Mouse (Mus musculus): ENCODE results near the gene Slmap. TPM values are rescaled to one million over a fixed set of nuclear protein-coding genes. Genes with fewer than 3 reads are reported as not detected.
"Not testable (repeated sequence)": the region's sequence is repeated elsewhere in the genome, so short reads cannot be mapped to it uniquely, and the experiment has no call there.

The Slmap gene
- total RNA-seq (2021), result 100 to 1,000 TPM; 249 to 283 TPM
- 32.7 and 59.1 TPM in 2 replicates for polyA plus RNA-seq (2012; rRNA removed)
- long read RNA-seq, full-length matches to known transcripts, result 3 of 220 reads
- long read RNA-seq, partial matches to known transcripts, result 87 of 220 reads
- long read RNA-seq, other reads (novel, unspliced or antisense), result 130 of 220 reads

- H3K36me3 ChIP-seq (ENCODE audit: control insufficient read depth, insufficient read depth, low read length), result peaks cover 13% of the 10 kb centered on the region
- 13% methylated on average over 30 of the region's 33 CpGs for WGBS
- peak; percentile 88 for TF ChIP-seq EP300 (IDR thresholded peaks at IDR 0.05; ENCODE audit: insufficient read depth, low read depth, low read length)
- peak; percentile 80 for TF ChIP-seq POLR2A (IDR thresholded peaks at IDR 0.05; ENCODE audit: insufficient read depth, low read depth, low read length)
- TF ChIP-seq CTCF (IDR thresholded peaks at IDR 0.05), result 0 out of 2 replicates have a peak, but pooled peaks have one; percentile 6
- H3K4me3 ChIP-seq, result peak within 1 kb of the TSS; percentile 88
- peak within 1 kb of the TSS; percentile 93 for H3K27ac ChIP-seq
- peak within 1 kb of the TSS; percentile 99 for H3K9ac ChIP-seq (ENCODE audit: low read depth, low read length)
- H3K79me2 ChIP-seq (replicated peaks; ENCODE audit: control insufficient read depth, insufficient read depth, low read length), result peaks cover 7% of the 10 kb centered on the region
- intact Hi-C loops (cut with DNase I), result loop anchor here (1.0 to 5.0 kb wide), 3 partner anchors 44 to 132 kb away; partner anchors contain the start of genes Arf4 and Pde12
- H3K4me1 ChIP-seq (ENCODE audit: control insufficient read depth, insufficient read depth, low read length), result peaks cover 5% of the 10 kb centered on the region
- H3K27me3 ChIP-seq (ENCODE audit: control insufficient read depth, insufficient read depth, low read length), result no peaks in the 10 kb centered on the region
- peak; percentile 99 for DNase-seq
These were observed at the start of gene Slmap for GRCm38 (mm10) chr14:26534757-26535479. TSS of gene Slmap (minus strand) at chr14:26534931.

GRCm38 (mm10) chr14:26583645-26584044 lies 48.9 kb upstream of the Slmap start:
- Histone ChIP-seq H3K27ac (no peak overlapping the region), H3K27me3 (ENCODE audit: control insufficient read depth, insufficient read depth, low read length) (no peaks in the 10 kb centered on the region), H3K4me3 (no peak overlapping the region), H3K9ac (ENCODE audit: low read depth, low read length) (no peak overlapping the region), H3K36me3 (ENCODE audit: control insufficient read depth, insufficient read depth, low read length) (peaks cover 15% of the 10 kb centered on the region), H3K79me2 (replicated peaks; ENCODE audit: control insufficient read depth, insufficient read depth, low read length) (peaks cover 8% of the 10 kb centered on the region), H3K4me1 (ENCODE audit: control insufficient read depth, insufficient read depth, low read length) (peaks cover 8% of the 10 kb centered on the region)
- intact Hi-C loops (cut with DNase I), result no loop called here
- 78% methylated on average over 3 of the region's 3 CpGs for WGBS
- DNase-seq, result no peak
- TF ChIP-seq CTCF (IDR thresholded peaks at IDR 0.05) (no peak), EP300 (IDR thresholded peaks at IDR 0.05; ENCODE audit: insufficient read depth, low read depth, low read length) (no peak), POLR2A (IDR thresholded peaks at IDR 0.05; ENCODE audit: insufficient read depth, low read depth, low read length) (no peak)

GRCm38 (mm10) chr14:26579346-26580343 lies 44.9 kb upstream of the Slmap start:
- TF ChIP-seq POLR2A (IDR thresholded peaks at IDR 0.05; ENCODE audit: insufficient read depth, low read depth, low read length) (peak; percentile 78), CTCF (IDR thresholded peaks at IDR 0.05) (no peak)
- no peaks in the 10 kb centered on the region for H3K27me3 ChIP-seq (ENCODE audit: control insufficient read depth, insufficient read depth, low read length)
- H3K79me2 ChIP-seq (replicated peaks; ENCODE audit: control insufficient read depth, insufficient read depth, low read length), result peaks cover 5% of the 10 kb centered on the region
- H3K36me3 ChIP-seq (ENCODE audit: control insufficient read depth, insufficient read depth, low read length), result peaks cover 2% of the 10 kb centered on the region; the same call in 1 of the 2 replicates
- DNase-seq, result peak; percentile 92 to 94
- peak overlapping the region; percentile 95 for H3K4me3 ChIP-seq
- peak overlapping the region; percentile 87 for H3K9ac ChIP-seq (ENCODE audit: low read depth, low read length)
- peak overlapping the region; percentile 100 for H3K27ac ChIP-seq
- H3K4me1 ChIP-seq (ENCODE audit: control insufficient read depth, insufficient read depth, low read length), result peaks cover 5% of the 10 kb centered on the region
- intact Hi-C loops (cut with DNase I), result loop anchor here (1.0 to 5.0 kb wide), 3 partner anchors 45 to 87 kb away; partner anchors contain the start of genes Arf4 and Slmap
- under 1% methylated on average over 78 of the region's 79 CpGs for WGBS

GRCm38 (mm10) chr14:26578791-26579191 lies 44.1 kb upstream of the Slmap start:
- 54% methylated on average over 6 of the region's 6 CpGs for WGBS
- H3K9ac ChIP-seq (ENCODE audit: low read depth, low read length), result no peak overlapping the region
- H3K27ac ChIP-seq, result peak overlapping the region; percentile 100
- no peak for DNase-seq
- H3K4me1 ChIP-seq (ENCODE audit: control insufficient read depth, insufficient read depth, low read length), result peaks cover 4% of the 10 kb centered on the region
- H3K36me3 ChIP-seq (ENCODE audit: control insufficient read depth, insufficient read depth, low read length), result peaks cover 2% of the 10 kb centered on the region; the same call in 1 of the 2 replicates
- peaks cover 3% of the 10 kb centered on the region for H3K79me2 ChIP-seq (replicated peaks; ENCODE audit: control insufficient read depth, insufficient read depth, low read length)
- TF ChIP-seq EP300 (IDR thresholded peaks at IDR 0.05; ENCODE audit: insufficient read depth, low read depth, low read length), result no peak
- intact Hi-C loops (cut with DNase I), result loop anchor here (1.0 to 5.0 kb wide), 3 partner anchors 44 to 86 kb away; partner anchors contain the start of genes Arf4 and Slmap
- H3K27me3 ChIP-seq (ENCODE audit: control insufficient read depth, insufficient read depth, low read length), result no peaks in the 10 kb centered on the region
- peak overlapping the region; percentile 95 for H3K4me3 ChIP-seq

GRCm38 (mm10) chr14:26576255-26576780 lies 41.6 kb upstream of the Slmap start:
- 61% methylated on average over 3 of the region's 3 CpGs for WGBS
- Histone ChIP-seq H3K9ac (ENCODE audit: low read depth, low read length) (no peak overlapping the region), H3K4me1 (ENCODE audit: control insufficient read depth, insufficient read depth, low read length) (peaks cover 3% of the 10 kb centered on the region), H3K36me3 (ENCODE audit: control insufficient read depth, insufficient read depth, low read length) (peaks cover 1% of the 10 kb centered on the region; the same call in 1 of the 2 replicates), H3K4me3 (no peak overlapping the region), H3K27ac (no peak overlapping the region), H3K79me2 (replicated peaks; ENCODE audit: control insufficient read depth, insufficient read depth, low read length) (no peaks in the 10 kb centered on the region; the same call in 1 of the 2 replicates), H3K27me3 (ENCODE audit: control insufficient read depth, insufficient read depth, low read length) (no peaks in the 10 kb centered on the region)
- TF ChIP-seq CTCF (IDR thresholded peaks at IDR 0.05), result no peak
- TF ChIP-seq EP300 (IDR thresholded peaks at IDR 0.05; ENCODE audit: insufficient read depth, low read depth, low read length), result no peak
- no peak for TF ChIP-seq POLR2A (IDR thresholded peaks at IDR 0.05; ENCODE audit: insufficient read depth, low read depth, low read length)
- intact Hi-C loops (cut with DNase I), result loop anchor here (5.0 kb wide), 1 partner anchor 84 kb away; no protein-coding TSS in a partner anchor
- DNase-seq, result no peak

GRCm38 (mm10) chr14:26573556-26573955 lies 38.8 kb upstream of the Slmap start, which contains the start of gene Dennd6a:
TSS of gene Dennd6a (plus strand) at chr14:26573856.
- H3K27ac ChIP-seq; H3K79me2 ChIP-seq (replicated peaks; ENCODE audit: control insufficient read depth, insufficient read depth, low read length); H3K4me3 ChIP-seq; H3K27me3 ChIP-seq (ENCODE audit: control insufficient read depth, insufficient read depth, low read length); H3K4me1 ChIP-seq (ENCODE audit: control insufficient read depth, insufficient read depth, low read length); DNase-seq; H3K36me3 ChIP-seq (ENCODE audit: control insufficient read depth, insufficient read depth, low read length); H3K9ac ChIP-seq (ENCODE audit: low read depth, low read length); intact Hi-C loops (cut with DNase I): not testable (repeated sequence)
- 80% methylated on average over 5 of the region's 5 CpGs for WGBS

Measured in heart, adult 2 months (tissue).